Mouse (Mus musculus): ENCODE results near the gene Olfr1220.

Olfr1220 gene

DNA sequence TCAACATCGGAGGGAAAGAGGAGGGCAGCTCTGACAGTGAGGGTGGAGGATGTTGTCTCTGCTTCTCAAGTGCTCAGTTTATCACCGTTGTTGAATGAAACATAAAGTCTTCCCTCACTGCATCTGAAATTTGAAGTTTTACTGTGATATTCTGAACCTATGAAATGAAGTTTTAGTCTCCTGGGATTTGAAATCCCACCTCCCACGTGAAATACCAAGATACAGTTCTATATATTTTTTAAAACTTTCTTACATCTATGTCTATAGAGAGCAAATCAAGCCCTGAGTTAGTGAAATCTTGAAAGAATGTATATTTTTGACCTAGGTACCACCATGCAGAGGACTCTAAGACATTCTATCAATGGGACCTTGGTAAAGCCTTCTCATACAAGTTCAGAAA, at the start of gene Olfr1220:
Gene Olfr1220, minus strand, starts transcription at position 101 of the 400 bp plus-strand sequence.
- in situ Hi-C loops (cut with MboI; ENCODE audit: low sequenced_read_pairs) = no loop called here

DNA sequence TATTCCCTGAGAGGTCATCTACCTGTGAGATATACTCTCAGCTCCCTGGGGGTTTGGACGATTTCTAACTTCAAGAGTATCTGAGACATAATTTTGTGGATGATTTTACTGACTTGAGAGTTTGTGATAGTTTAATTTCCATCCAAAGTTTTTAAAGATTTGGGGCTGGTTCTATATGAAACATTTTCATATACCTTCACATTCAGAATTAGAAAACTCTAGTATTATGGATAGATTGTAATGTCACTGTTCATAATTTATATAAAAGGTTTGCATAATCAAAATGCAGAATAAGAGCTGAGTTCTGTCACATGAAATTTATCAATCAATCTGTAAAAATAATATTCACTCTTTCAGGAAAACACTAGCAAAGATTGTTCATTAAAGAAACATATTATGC, 44.8 kb upstream of the Olfr1220 start, which contains the start of gene Olfr1223:
Gene Olfr1223, minus strand, starts transcription at position 101 of the 400 bp plus-strand sequence.
- in situ Hi-C loops (cut with MboI; ENCODE audit: low sequenced_read_pairs) = no loop called here

DNA sequence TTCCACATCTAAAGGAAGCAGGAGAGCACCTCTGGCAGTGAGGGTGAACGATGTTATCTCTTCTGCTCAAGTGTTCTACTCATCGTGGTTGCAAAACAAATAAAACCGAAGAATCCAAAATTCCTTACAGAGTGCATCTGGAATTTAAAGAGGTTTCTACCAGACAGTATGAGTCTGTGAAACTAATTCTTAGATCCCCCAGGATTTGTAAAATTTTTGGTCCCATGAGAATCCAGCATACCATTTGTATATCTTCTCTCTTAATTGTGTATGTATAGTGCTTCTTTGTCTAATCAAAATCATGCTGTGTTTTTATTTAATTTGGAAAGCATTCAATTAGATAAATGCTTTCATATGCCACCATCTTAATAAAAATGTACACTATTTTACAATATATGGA, 26.3 kb upstream of the Olfr1220 start, which contains the start of gene Olfr1222:
Gene Olfr1222, minus strand, starts transcription at position 101 of the 400 bp plus-strand sequence.
- in situ Hi-C loops (cut with MboI; ENCODE audit: low sequenced_read_pairs) = no loop called here

DNA sequence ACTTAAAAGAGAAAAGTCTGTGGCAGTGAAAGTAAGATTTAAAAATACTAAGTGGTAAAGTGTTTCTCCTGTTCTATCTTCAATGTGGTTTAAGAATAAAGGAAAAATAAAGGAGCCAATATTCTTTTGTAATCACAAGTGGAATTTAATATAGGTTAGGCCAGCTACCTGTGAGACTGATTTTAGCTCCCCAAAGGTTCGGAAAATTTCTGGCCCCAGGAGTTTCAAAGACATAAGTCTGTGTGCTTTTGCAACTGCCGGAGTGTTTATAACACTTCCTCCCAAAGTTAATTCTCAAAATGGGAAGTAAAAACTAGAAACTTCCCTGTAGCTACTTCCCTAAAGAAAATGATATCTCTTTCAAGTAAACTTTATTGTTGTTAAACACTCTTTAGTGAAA, 10.5 kb upstream of the Olfr1220 start, which contains the start of gene Olfr1221:
Gene Olfr1221, minus strand, starts transcription at position 101 of the 400 bp plus-strand sequence.
- in situ Hi-C loops (cut with MboI; ENCODE audit: low sequenced_read_pairs) = no loop called here

DNA sequence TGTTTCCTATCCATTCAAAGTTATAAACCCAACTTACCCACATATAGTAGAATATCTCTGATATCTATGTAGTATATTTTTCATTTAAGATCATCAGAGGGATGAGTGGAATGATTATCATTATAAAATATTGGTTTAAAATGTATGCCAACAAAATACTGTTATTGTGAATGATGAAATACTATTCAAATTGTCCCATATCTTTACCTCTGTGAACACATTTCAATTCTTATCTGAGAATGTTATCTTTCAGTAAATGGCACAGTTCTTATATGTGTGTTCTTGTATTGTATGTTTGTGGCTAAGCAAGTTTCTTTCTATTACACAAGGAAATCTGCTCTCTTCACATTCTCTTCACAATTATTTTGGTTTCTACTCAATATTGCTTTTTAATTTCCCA, 984 bp downstream of the Olfr1220 start:
- in situ Hi-C loops (cut with MboI; ENCODE audit: low sequenced_read_pairs) = no loop called here

DNA sequence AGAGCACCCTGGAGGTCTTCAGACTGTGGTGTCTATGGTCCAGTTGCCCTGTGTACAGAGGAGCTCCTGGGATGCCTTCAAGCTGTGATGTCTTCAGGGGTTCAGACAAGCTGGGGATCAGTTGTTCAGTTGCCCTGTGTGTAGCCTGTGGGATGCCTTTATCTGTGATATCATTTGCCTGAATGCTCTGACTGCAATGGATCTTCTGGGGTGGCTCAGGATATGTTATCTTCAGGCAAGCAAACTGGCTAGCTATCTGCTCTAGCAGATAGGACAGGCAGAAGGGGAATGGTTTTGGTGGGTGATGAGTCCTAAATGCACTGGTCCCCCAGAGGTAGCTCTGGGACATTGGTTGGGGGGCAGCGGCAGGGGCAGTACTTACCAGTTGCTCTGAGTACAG, 12.8 kb downstream of the Olfr1220 start:
- in situ Hi-C loops (cut with MboI; ENCODE audit: low sequenced_read_pairs) = no loop called here

DNA sequence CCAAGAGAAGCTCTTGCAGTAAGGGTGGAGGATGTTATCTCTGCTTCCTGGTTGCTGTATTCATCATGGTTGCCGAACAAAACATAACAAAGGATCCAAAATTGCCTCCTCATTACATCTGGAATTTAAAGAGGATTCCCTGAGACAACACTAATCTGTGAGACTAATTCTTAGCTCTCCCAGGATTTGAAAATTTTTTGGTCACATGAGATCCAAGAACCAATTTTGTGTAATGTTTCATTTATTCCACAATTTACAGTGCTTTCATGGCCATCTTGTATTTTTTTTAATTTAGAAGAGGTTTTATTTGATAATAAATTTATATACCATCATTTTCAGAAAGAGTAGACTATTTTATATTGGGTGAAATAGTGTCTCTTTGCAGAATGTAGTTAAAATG, 23.2 kb downstream of the Olfr1220 start, which contains the start of gene Olfr1219:
Gene Olfr1219, minus strand, starts transcription at position 101 of the 400 bp plus-strand sequence.
- in situ Hi-C loops (cut with MboI; ENCODE audit: low sequenced_read_pairs) = no loop called here

DNA sequence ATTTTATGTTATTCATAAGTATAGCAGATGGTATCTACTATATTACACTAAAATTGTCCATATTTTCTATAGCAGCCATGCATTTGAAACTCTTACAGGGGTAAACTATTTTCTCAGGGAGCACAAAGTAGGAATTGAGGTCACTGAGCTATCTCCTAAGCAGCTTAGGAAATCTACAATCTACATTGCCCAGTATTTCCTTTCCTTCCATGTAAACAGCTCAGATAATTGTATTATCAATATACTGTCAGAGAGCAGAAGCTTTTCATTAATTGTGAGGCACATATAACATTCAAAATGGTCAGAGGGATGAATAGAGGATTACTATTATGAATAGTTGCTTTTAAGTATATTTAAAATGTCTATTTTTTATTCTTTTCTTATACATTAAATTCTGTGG, 25.1 kb downstream of the Olfr1220 start:
- in situ Hi-C loops (cut with MboI; ENCODE audit: low sequenced_read_pairs) = no loop called here

DNA sequence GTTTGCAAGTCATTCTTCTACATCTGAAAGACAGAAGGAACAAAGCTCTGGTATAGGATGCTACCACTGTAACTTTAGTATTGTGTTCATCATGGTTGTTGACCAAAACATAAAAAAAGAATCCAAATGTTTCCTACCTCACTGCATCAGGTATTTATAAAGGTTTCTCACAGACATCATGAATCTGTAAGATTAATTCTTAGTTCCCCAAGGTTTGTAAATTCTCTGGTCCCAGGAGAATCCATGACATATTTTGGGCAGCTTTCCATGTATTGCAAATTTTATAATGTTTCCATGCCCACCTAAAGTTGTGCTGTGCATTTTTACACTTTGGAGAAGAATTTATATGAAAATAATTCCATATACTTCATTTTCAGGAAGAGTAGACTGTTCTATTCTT, 45.5 kb downstream of the Olfr1220 start, which contains the start of gene Olfr1218:
Gene Olfr1218, minus strand, starts transcription at position 101 of the 400 bp plus-strand sequence.
- in situ Hi-C loops (cut with MboI; ENCODE audit: low sequenced_read_pairs) = no loop called here
